Mouse (Mus musculus) liver, embryonic 14.5 days (tissue): ENCODE measurements around the gene Tmem183a. TPM values are rescaled to one million over a fixed set of nuclear protein-coding genes. Genes with fewer than 3 reads are reported as not detected.

Experiments used
- ATAC-seq: fragments of 200-750 bp; cut with Nextera tagmentation; 2 replicates; pipeline ENCODE4 v1.8.0; 2017; ENCODE audit warnings: moderate number of reproducible peaks, mild to moderate bottlenecking, moderate library complexity; ENCODE audit not compliant: insufficient read depth
- DNase-seq, 3 experiments: peaks; one replicate each; pipeline ENCODE4 v3.0.0-alpha.2; 2012 to 2013; ENCODE audit warnings: low read depth in 3 of 3, low spot score in 3 of 3
- H3K27ac ChIP-seq: fragments of 300-500 bp; sonication (generic); 2 replicates; pipeline ENCODE4 v1.5.1; 2014; ENCODE audit warnings: moderate library complexity, mild to moderate bottlenecking, control low read depth, inconsistent platforms
- H3K27me3 ChIP-seq: fragments of 300-500 bp; sonication (generic); 2 replicates; pipeline ENCODE4 v1.6.1; 2014; ENCODE audit warnings: mild to moderate bottlenecking, low read length, moderate library complexity; ENCODE audit not compliant: control insufficient read depth, insufficient read depth
- H3K36me3 ChIP-seq: fragments of 300-500 bp; sonication (generic); replicated peaks from 2 replicates; pipeline ENCODE4 v1.6.1; 2014; ENCODE audit warnings: low read depth; ENCODE audit not compliant: control insufficient read depth, insufficient read depth
- H3K4me1 ChIP-seq, 2 experiments: fragments of 200-500 bp in 1 of 2; fragments of 300-500 bp in 1 of 2; sonication (generic) in 1 of 2; replicated peaks; 2 replicates each; pipeline ENCODE4 v1.6.1; 2012 to 2014; ENCODE audit warnings: antibody characterized with exemption in 1 of 2, inconsistent platforms in 1 of 2, low read length in 1 of 2; ENCODE audit not compliant: control insufficient read depth in 2 of 2, insufficient read depth in 2 of 2
- H3K4me2 ChIP-seq: fragments of 300-500 bp; sonication (generic); 2 replicates; pipeline ENCODE4 v1.6.1; 2014; ENCODE audit warnings: low read depth, mild to moderate bottlenecking, control low read depth, moderate library complexity
- H3K4me3 ChIP-seq, 2 experiments: fragments of 200-500 bp in 1 of 2; fragments of 300-500 bp in 1 of 2; sonication (generic) in 1 of 2; 2 replicates each; pipeline ENCODE4 v1.5.1; 2012 to 2014; ENCODE audit warnings: low read depth in 2 of 2, low read length in 2 of 2, mild to moderate bottlenecking in 2 of 2, control low read depth in 1 of 2, inconsistent platforms in 1 of 2, moderate library complexity in 1 of 2; ENCODE audit not compliant: insufficient read depth in 1 of 2
- H3K9ac ChIP-seq: fragments of 300-500 bp; sonication (generic); replicated peaks from 2 replicates; pipeline ENCODE4 v1.6.1; 2014; ENCODE audit warnings: mild to moderate bottlenecking, control low read depth, moderate library complexity
- H3K9me3 ChIP-seq: fragments of 300-500 bp; sonication (generic); 2 replicates; pipeline ENCODE4 v1.6.1; 2016; ENCODE audit warnings: low read length, mixed read lengths; ENCODE audit not compliant: control insufficient read depth
- CTCF ChIP-seq: IDR thresholded peaks from 2 replicates; pipeline ENCODE4 v1.5.1; 2016; ENCODE audit warnings: antibody characterized with exemption, low read depth, control low read depth
- EP300 ChIP-seq: IDR thresholded peaks from 2 replicates; pipeline ENCODE4 v1.6.1; 2016; ENCODE audit warnings: antibody characterized with exemption, low read depth
- whole genome bisulfite sequencing: fragments of 180-500 bp; shearing (Covaris S2); extraction: QIAGEN DNeasy Blood & Tissue Kit; methylation state at CpG from one replicate; pipeline ENCODE4 v1.1.7; 2014; ENCODE audit not compliant: insufficient replicate concordance; 5-methylcytosine and 5-hydroxymethylcytosine counted together
- polyA plus RNA-seq, 2 experiments: library from polyadenylated mRNA; depleted of rRNA in 1 of 2; stranded (reverse) in 1 of 2; unstranded in 1 of 2; fragments of >200 nt; fragmentation: Nextera tagmentation in 1 of 2; extraction: Ambion mirVana in 1 of 2; gene quantifications; 2 replicates each; pipeline versions ENCODE4 v1.2.1 to v1.2.3; 2012 to 2014

The Tmem183a gene
- polyA plus RNA-seq, 2 experiments, result 34.1 to 49.1 TPM

GRCm38 (mm10) chr1:134363194-134363593, 1.4 kb upstream of the Tmem183a start:
- peaks cover 5% of the 10 kb centered on the region; the same call in 1 of the 2 replicates for H3K36me3 ChIP-seq

GRCm38 (mm10) chr1:134361195-134361856, 453 bp downstream of the Tmem183a start:
- Histone ChIP-seq H3K9ac (peak overlapping the region; percentile 74), H3K27ac (peak overlapping the region; percentile 80), H3K4me1 (peaks cover 7% of the 10 kb centered on the region in 2 experiments), H3K9me3 (no peaks in the 10 kb centered on the region), H3K36me3 (peaks cover 13% of the 10 kb centered on the region), H3K4me3 (peak overlapping the region; percentile 94 to 99), H3K4me2 (peak overlapping the region; percentile 94), H3K27me3 (no peaks in the 10 kb centered on the region)
- TF ChIP-seq EP300 (no peak), CTCF (no peak)
- under 1% methylated on average over 35 of the region's 44 CpGs for WGBS
- ATAC-seq (peak; percentile 86), DNase-seq (peak in 2 of 3 experiments; percentile 19 to 31)

More at GRCm38 (mm10) chr1:134363194-134363593, 1.4 kb upstream of the Tmem183a start:
- H3K4me3 ChIP-seq, result no peak overlapping the region
- ATAC-seq (no peak), DNase-seq (no peak)
- peaks cover 7% of the 10 kb centered on the region in 2 experiments for H3K4me1 ChIP-seq
- no peaks in the 10 kb centered on the region for H3K27me3 ChIP-seq
- no peak for TF ChIP-seq EP300
- TF ChIP-seq CTCF, result no peak
- H3K9ac ChIP-seq, result no peak overlapping the region
- no peak overlapping the region for H3K27ac ChIP-seq
- no peaks in the 10 kb centered on the region for H3K9me3 ChIP-seq
- no peak overlapping the region for H3K4me2 ChIP-seq
- 63% methylated on average over 4 of the region's 4 CpGs for WGBS

GRCm38 (mm10) chr1:134360656-134361055, 1.1 kb downstream of the Tmem183a start:
- ATAC-seq, result no peak

GRCm38 (mm10) chr1:134357461-134357860, 4.3 kb downstream of the Tmem183a start:
- H3K36me3 ChIP-seq, result peaks cover 46% of the 10 kb centered on the region
- no peak for ATAC-seq

More at GRCm38 (mm10) chr1:134360656-134361055, 1.1 kb downstream of the Tmem183a start:
- Histone ChIP-seq H3K27ac (no peak overlapping the region), H3K27me3 (no peaks in the 10 kb centered on the region), H3K36me3 (peaks cover 19% of the 10 kb centered on the region), H3K9ac (peak overlapping the region; percentile 74), H3K4me1 (peaks cover 7% of the 10 kb centered on the region in 2 experiments), H3K4me3 (peak overlapping the region; percentile 94 to 99), H3K9me3 (no peaks in the 10 kb centered on the region), H3K4me2 (peak overlapping the region; percentile 94)
- WGBS, result 51% methylated on average over 7 of the region's 7 CpGs
- no peak for DNase-seq
- TF ChIP-seq CTCF (no peak), EP300 (no peak)

GRCm38 (mm10) chr1:134353326-134353725, 8.5 kb downstream of the Tmem183a start:
- DNase-seq (no peak), ATAC-seq (no peak)
- no peak overlapping the region for H3K9ac ChIP-seq
- H3K4me3 ChIP-seq, result no peak overlapping the region
- H3K36me3 ChIP-seq, result peaks cover 74% of the 10 kb centered on the region
- H3K4me2 ChIP-seq, result no peak overlapping the region
- H3K27me3 ChIP-seq, result no peaks in the 10 kb centered on the region
- no peak overlapping the region for H3K27ac ChIP-seq
- WGBS, result 83% methylated on average over 2 of the region's 2 CpGs
- H3K9me3 ChIP-seq, result no peaks in the 10 kb centered on the region
- no peaks in the 10 kb centered on the region; a peak in 1 of 4 replicates for H3K4me1 ChIP-seq
- TF ChIP-seq EP300 (no peak), CTCF (no peak)

More at GRCm38 (mm10) chr1:134357461-134357860, 4.3 kb downstream of the Tmem183a start:
- Histone ChIP-seq H3K4me2 (no peak overlapping the region), H3K4me1 (peaks cover 6 to 7% of the 10 kb centered on the region in 2 experiments), H3K27me3 (no peaks in the 10 kb centered on the region), H3K4me3 (no peak overlapping the region), H3K9me3 (no peaks in the 10 kb centered on the region), H3K9ac (no peak overlapping the region), H3K27ac (no peak overlapping the region)
- 66% methylated on average over 4 of the region's 4 CpGs for WGBS
- DNase-seq, result peak in 1 of 3 experiments; percentile 14
- no peak for TF ChIP-seq EP300
- TF ChIP-seq CTCF, result no peak
